Mouse (Mus musculus) lung, postnatal 0 days (tissue): Measurements from ENCODE around the gene Hsd3b1.

Source experiments
- CTCF ChIP-seq: IDR thresholded peaks from 2 replicates; pipeline ENCODE4 v1.5.1; 2016; ENCODE audit warnings: antibody characterized with exemption, mild to moderate bottlenecking
- EP300 ChIP-seq: IDR thresholded peaks from 2 replicates; pipeline ENCODE4 v1.6.1; 2016; ENCODE audit warnings: antibody characterized with exemption, mild to moderate bottlenecking, control low read depth

DNA sequence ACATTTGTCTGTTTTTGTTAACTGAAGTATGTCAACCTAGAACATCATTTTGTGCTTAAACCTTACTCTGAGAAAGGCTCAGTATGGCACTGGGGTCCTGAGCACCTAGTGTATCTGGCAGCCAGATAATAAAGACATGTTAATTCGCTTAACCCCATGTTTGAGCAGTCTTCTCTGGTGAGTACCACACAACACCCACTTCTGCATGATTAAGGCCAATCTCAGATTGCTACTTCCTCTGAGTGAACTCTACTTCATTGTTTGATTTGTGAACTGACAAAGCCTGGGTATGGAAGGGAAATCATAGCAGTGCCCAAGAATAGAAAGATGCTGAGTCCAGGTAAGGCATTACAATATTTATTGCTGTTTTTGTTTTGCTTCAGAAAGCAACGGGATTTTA is 7.7 kb downstream of the Hsd3b1 start:
- no peak for TF ChIP-seq CTCF
- TF ChIP-seq EP300, result no peak
